Comparison of ENCODE assay signal across 9 mouse cellular contexts in genomic region chr7:132226379-132227074, GRCm38 (mm10).
DNase-seq lines count a peak whose midpoint lies in the region; ATAC-seq lines count a peak whose summit lies in the region.
"Had no signal": no experiment of that assay in that cellular context is flagged by ENCODE, and none has a peak within 500 bp of the region (broad histone marks: within the 10 kb centered on the region; RNA-seq: fewer than 3 reads in every experiment).

No protein-coding gene starts in this region.

- H3K27ac ChIP-seq in hindbrain, embryonic 13.5 days = no peak overlapping the region

- DNase-seq in NIH3T3 (ENCODE audit: low read depth) = peak; percentile 87
- DNase-seq in cerebellum, adult 18-20 months = peak; percentile 86 to 92
- peak; percentile 88 for DNase-seq in forelimb bud, embryonic 11.5 days (ENCODE audit: low read depth, low spot score)
- DNase-seq in layer of hippocampus, adult 9-11 months = peak; percentile 81
- DNase-seq in lung, postnatal 10 days = peak; percentile 92
- peak; percentile 96 for DNase-seq in retina, embryonic 14.5 days (ENCODE audit: low spot score)
- peak; percentile 55 to 69 for DNase-seq in thymus, postnatal 36 days

- H3K4me3 ChIP-seq in hindbrain, embryonic 13.5 days = no peak overlapping the region
- H3K4me3 ChIP-seq: megakaryocyte, embryonic 14.5 days had no signal

- H3K4me2 ChIP-seq in hindbrain, embryonic 13.5 days = no peak overlapping the region

- no peak overlapping the region for H3K9ac ChIP-seq in hindbrain, embryonic 13.5 days

- ATAC-seq in hindbrain, embryonic 13.5 days (ENCODE audit: low FRiP score) = peak; percentile 52; the same call in 1 of the 2 replicates

- no peaks in the 10 kb centered on the region for H3K9me3 ChIP-seq in hindbrain, embryonic 13.5 days
- H3K9me3 ChIP-seq: megakaryocyte, embryonic 14.5 days had no signal

- peaks cover 3% of the 10 kb centered on the region; the same call in 1 of the 2 replicates for H3K27me3 ChIP-seq in hindbrain, embryonic 13.5 days

- peaks cover 16% of the 10 kb centered on the region for H3K4me1 ChIP-seq in hindbrain, embryonic 13.5 days (replicated peaks)
- H3K4me1 ChIP-seq: megakaryocyte, embryonic 14.5 days had no signal

- H3K36me3 ChIP-seq in hindbrain, embryonic 13.5 days = no peaks in the 10 kb centered on the region

- WGBS in hindbrain, embryonic 13.5 days = 66% methylated on average over 6 of the region's 6 CpGs
